ENCODE assay signal across 8 mouse cellular contexts in the genomic region with DNA sequence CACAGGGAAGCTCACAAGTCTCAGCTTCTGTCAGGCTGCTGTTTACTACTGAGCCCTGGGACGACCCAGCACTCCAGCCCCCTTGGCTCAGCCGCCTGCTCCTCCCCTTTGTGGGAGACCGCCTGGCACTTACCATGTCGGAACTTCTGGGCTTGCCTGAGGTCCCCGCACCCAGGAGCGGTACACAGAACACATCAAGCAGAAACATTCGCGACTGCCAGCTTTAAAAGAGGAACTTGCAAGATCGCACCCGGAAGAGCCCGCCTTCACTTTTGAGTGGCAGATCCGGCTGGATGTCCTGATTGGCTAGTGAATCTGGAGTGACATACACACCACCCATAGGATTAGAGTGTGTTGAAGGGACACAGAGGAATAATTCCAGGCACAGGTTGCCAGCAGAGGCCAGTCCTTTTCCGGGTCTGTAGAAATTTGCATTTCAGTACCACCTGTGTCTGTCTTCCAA. TPM values are rescaled to one million over a fixed set of nuclear protein-coding genes. Genes with fewer than 3 reads are reported as not detected.
DNase-seq lines count a peak whose midpoint lies in the region; ATAC-seq and TF ChIP-seq lines count a peak whose summit lies in the region.

A gene (minus strand): TSS at position 274 of the 463 bp plus-strand sequence.

- H3K9ac ChIP-seq in MEL (ENCODE audit: control insufficient read depth, low read depth, low read length, poor library complexity, severe bottlenecking) = peak within 1 kb of the TSS; percentile 96
- H3K9ac ChIP-seq in forebrain, postnatal 0 days = peak within 1 kb of the TSS; percentile 70
- peak within 1 kb of the TSS; percentile 72 for H3K9ac ChIP-seq in lung, embryonic 15.5 days

- peaks cover 2 to 3% of the 10 kb centered on the region in 2 experiments; a peak in 3 of 4 replicates for H3K36me3 ChIP-seq in MEL (ENCODE audit: control insufficient read depth in 1 of 2, insufficient read depth in 2 of 2, low read length in 2 of 2)
- peaks cover 10% of the 10 kb centered on the region for H3K36me3 ChIP-seq in forebrain, postnatal 0 days (ENCODE audit: insufficient read depth)
- H3K36me3 ChIP-seq in lung, embryonic 15.5 days = no peaks in the 10 kb centered on the region

- peak within 1 kb of the TSS; percentile 82 for H3K27ac ChIP-seq in MEL (ENCODE audit: control insufficient read depth, low read depth, low read length)
- peak within 1 kb of the TSS; percentile 45 for H3K27ac ChIP-seq in cerebellum, adult 2 months (ENCODE audit: insufficient read depth, low read length)
- H3K27ac ChIP-seq in forebrain, postnatal 0 days (ENCODE audit: low read depth, low read length) = peak within 1 kb of the TSS; percentile 62
- peak within 1 kb of the TSS; percentile 72 for H3K27ac ChIP-seq in lung, embryonic 15.5 days

- no peak for TF ChIP-seq CTCF in MEL (IDR thresholded peaks at IDR 0.05 in 2 of 3, conservative IDR thresholded peaks at IDR 0.05 in 1 of 3; ENCODE audit: control insufficient read depth in 1 of 3, insufficient read depth in 1 of 3, low read depth in 2 of 3, low read length in 3 of 3, poor library complexity in 1 of 3, severe bottlenecking in 1 of 3)
- no peak for TF ChIP-seq CTCF in cerebellum, adult 2 months (IDR thresholded peaks at IDR 0.05; ENCODE audit: borderline replicate concordance, insufficient read depth, low read depth, low read length)
- peak; percentile 29; the same call in 1 of the 2 replicates for TF ChIP-seq CTCF in forebrain, postnatal 0 days (IDR thresholded peaks at IDR 0.05; ENCODE audit: low read depth)

- no peak for TF ChIP-seq RAD21 in MEL (IDR thresholded peaks at IDR 0.05; ENCODE audit: low read depth, low read length)

- WGBS in cerebellum, adult 2 months = 2% methylated on average over 13 of the region's 13 CpGs
- WGBS in forebrain, postnatal 0 days = under 1% methylated on average over 13 of the region's 13 CpGs
- under 1% methylated on average over 13 of the region's 13 CpGs for WGBS in lung, embryonic 15.5 days

- H3K27me3 ChIP-seq in MEL (ENCODE audit: control insufficient read depth in 1 of 2, insufficient read depth in 2 of 2, low read length in 2 of 2) = no peaks in the 10 kb centered on the region; a peak in 2 of 4 replicates
- H3K27me3 ChIP-seq in cerebellum, adult 2 months (ENCODE audit: control insufficient read depth, insufficient read depth, low read length) = no peaks in the 10 kb centered on the region
- no peaks in the 10 kb centered on the region for H3K27me3 ChIP-seq in forebrain, postnatal 0 days (ENCODE audit: insufficient read depth, low read length)
- H3K27me3 ChIP-seq in lung, embryonic 15.5 days = no peaks in the 10 kb centered on the region

- peak in 1 of 2 experiments; percentile 81; a peak in 2 of 4 replicates for TF ChIP-seq POLR2A in MEL (IDR thresholded peaks at IDR 0.05; ENCODE audit: control insufficient read depth in 1 of 2, insufficient read depth in 1 of 2, low read depth in 1 of 2, low read length in 2 of 2, poor library complexity in 1 of 2)
- peak; percentile 33; the same call in 1 of the 2 replicates for TF ChIP-seq POLR2A in cerebellum, adult 2 months (IDR thresholded peaks at IDR 0.05; ENCODE audit: borderline replicate concordance, insufficient read depth, low read length)

- TF ChIP-seq EP300 in MEL (IDR thresholded peaks at IDR 0.05; ENCODE audit: low read depth in 1 of 2, low read length in 2 of 2) = 0 out of 4 replicates have a peak, but pooled peaks of 1 of the 2 experiments have one; percentile 1

- no peaks in the 10 kb centered on the region for H3K4me1 ChIP-seq in MEL (ENCODE audit: control insufficient read depth in 1 of 2, insufficient read depth in 2 of 2, low read length in 2 of 2)
- H3K4me1 ChIP-seq in cerebellum, adult 2 months (ENCODE audit: control insufficient read depth, insufficient read depth, low read length) = no peaks in the 10 kb centered on the region; the same call in 1 of the 2 replicates
- 0 out of 2 replicates have a peak, but pooled peaks cover 5% of the 10 kb centered on the region for H3K4me1 ChIP-seq in forebrain, postnatal 0 days (ENCODE audit: insufficient read depth)
- H3K4me1 ChIP-seq in lung, embryonic 15.5 days = peaks cover 7% of the 10 kb centered on the region

- DNase-seq in MEL (ENCODE audit: low read depth, low spot score) = peak; percentile 97
- peak; percentile 85 to 91 for DNase-seq in cerebellum, adult 2 months
- DNase-seq in forebrain, postnatal 0 days = peak; percentile 94
- DNase-seq in heart, postnatal 4 days = peak; percentile 84
- DNase-seq in layer of hippocampus, adult 8-10 months (ENCODE audit: low spot score in 2 of 2) = peak; percentile 89
- DNase-seq in ovary, adult 18-20 months (ENCODE audit: low spot score) = peak; percentile 80
- peak; percentile 93 for DNase-seq in thymus, postnatal 0 days (ENCODE audit: low spot score)

- H3K9me3 ChIP-seq in MEL (replicated peaks; ENCODE audit: insufficient read depth, low read length) = no peaks in the 10 kb centered on the region
- H3K9me3 ChIP-seq in forebrain, postnatal 0 days (ENCODE audit: low read length) = no peaks in the 10 kb centered on the region
- no peaks in the 10 kb centered on the region for H3K9me3 ChIP-seq in lung, embryonic 15.5 days

- H3K79me2 ChIP-seq in MEL (ENCODE audit: control insufficient read depth, insufficient read depth, low read length, poor library complexity) = peaks cover 6% of the 10 kb centered on the region

- ATAC-seq in forebrain, postnatal 0 days = peak; percentile 100
- peak; percentile 100 for ATAC-seq in lung, embryonic 15.5 days (ENCODE audit: borderline replicate concordance, extremely low read depth, low FRiP score, low TSS enrichment)

- H3K4me2 ChIP-seq in forebrain, postnatal 0 days (ENCODE audit: low read depth) = peak within 1 kb of the TSS; percentile 57
- peak within 1 kb of the TSS; percentile 57 for H3K4me2 ChIP-seq in lung, embryonic 15.5 days

- peak within 1 kb of the TSS; percentile 90 to 97 for H3K4me3 ChIP-seq in MEL (ENCODE audit: control insufficient read depth in 1 of 2, insufficient read depth in 1 of 2, low read depth in 2 of 2, low read length in 2 of 2)
- peak within 1 kb of the TSS; percentile 99 for H3K4me3 ChIP-seq in cerebellum, adult 2 months (replicated peaks; ENCODE audit: insufficient read depth, low read depth, low read length)
- peak within 1 kb of the TSS; percentile 70 for H3K4me3 ChIP-seq in forebrain, postnatal 0 days (ENCODE audit: low read depth, low read length)
- peak within 1 kb of the TSS; percentile 72 for H3K4me3 ChIP-seq in lung, embryonic 15.5 days

TF ChIP-seq in MEL, 35 proteins besides CTCF, POLR2A, EP300 and RAD21 (continues in another document):
- TF ChIP-seq GABPA (IDR thresholded peaks at IDR 0.05; ENCODE audit: low read depth, low read length) (no peak), TCF12 (IDR thresholded peaks at IDR 0.05; ENCODE audit: low read depth, low read length) (peak; percentile 41), TBP (IDR thresholded peaks at IDR 0.05; ENCODE audit: low read depth, low read length) (peak; percentile 96), BHLHE40 (IDR thresholded peaks at IDR 0.05; ENCODE audit: borderline replicate concordance, low read depth, low read length) (no peak), HCFC1 (IDR thresholded peaks at IDR 0.05; ENCODE audit: low read depth, low read length) (peak; percentile 82), MXI1 (IDR thresholded peaks at IDR 0.05; ENCODE audit: low read depth, low read length) (peak; percentile 13; the same call in 1 of the 2 replicates), MAFK (IDR thresholded peaks at IDR 0.05; ENCODE audit: borderline replicate concordance, low read depth, low read length) (no peak), ZKSCAN1 (IDR thresholded peaks at IDR 0.05; ENCODE audit: low read depth, low read length) (no peak), MAX (IDR thresholded peaks at IDR 0.05; ENCODE audit: low read length) (no peak), MYC (IDR thresholded peaks at IDR 0.05; ENCODE audit: low read depth, low read length) (0 out of 2 replicates have a peak, but pooled peaks have one; percentile 44), MYB (IDR thresholded peaks at IDR 0.05; ENCODE audit: low read depth, low read length) (no peak), ZNF384 (IDR thresholded peaks at IDR 0.05; ENCODE audit: low read depth, low read length) (no peak), CHD2 (IDR thresholded peaks at IDR 0.05; ENCODE audit: low read length) (peak; percentile 82), RCOR1 (IDR thresholded peaks at IDR 0.05; ENCODE audit: low read depth, low read length) (no peak), NRF1 (IDR thresholded peaks at IDR 0.05; ENCODE audit: insufficient read depth, low read depth, low read length, poor library complexity, severe bottlenecking) (no peak), POLR2AphosphoS2 (IDR thresholded peaks at IDR 0.05; ENCODE audit: low read length) (no peak), TAL1 (IDR thresholded peaks at IDR 0.05; ENCODE audit: low read length) (no peak), MEF2A (IDR thresholded peaks at IDR 0.05; ENCODE audit: extremely low read depth, insufficient replicate concordance, low read depth, low read length, poor library complexity, severe bottlenecking) (no peak), ETS1 (IDR thresholded peaks at IDR 0.05; ENCODE audit: low read depth, low read length) (no peak), KAT2A (conservative IDR thresholded peaks at IDR 0.05; ENCODE audit: low read depth, low read length) (peak; percentile 54), ZC3H11A (IDR thresholded peaks at IDR 0.05; ENCODE audit: low read depth, low read length) (no peak), NELFE (IDR thresholded peaks at IDR 0.05; ENCODE audit: low read depth, low read length) (peak; percentile 72), UBTF (IDR thresholded peaks at IDR 0.05; ENCODE audit: borderline replicate concordance, insufficient read depth, low read depth, low read length) (no peak), SMC3 (IDR thresholded peaks at IDR 0.05; ENCODE audit: low read depth, low read length) (no peak), USF1 (IDR thresholded peaks at IDR 0.05; ENCODE audit: low read depth, low read length) (no peak)

RNA-seq across cellular contexts. Expression of the gene that starts here (rescaled TPM):
- total RNA-seq in MEL (2012; rRNA removed) = 6.9 and 8.2 TPM in 2 replicates
- 100 to 1,000 TPM in 1 of 2 experiments, 1 to 10 TPM in 1; 3.8 to 445 TPM for polyA plus RNA-seq in MEL (2012; ENCODE audit: insufficient read depth in 1 of 2, insufficient read length in 2 of 2, low read depth in 1 of 2, low replicate concordance in 2 of 2, missing spikeins in 1 of 2)
- polyA plus RNA-seq in cerebellum, adult 2 months (2012; rRNA removed) = 4.5 and 5.2 TPM in 2 replicates
- total RNA-seq in forebrain, postnatal 0 days (2014; rRNA removed) = 10.2 and 15.6 TPM in 2 replicates
- polyA plus RNA-seq in forebrain, postnatal 0 days (2015; fragmentation: Nextera tagmentation; extraction: Ambion mirVana) = 6.3 and 9.0 TPM in 2 replicates
- total RNA-seq in heart, postnatal 4 days (2021) = 1 to 10 TPM; 5.0 to 5.4 TPM
- total RNA-seq in layer of hippocampus, adult 8-10 months (2022) = 10 to 100 TPM in 3 of 4 experiments, 1 to 10 TPM in 1; 9.8 to 14.7 (median 13.2) TPM
- polyA plus RNA-seq in lung, embryonic 15.5 days (2015; fragmentation: Nextera tagmentation; extraction: Ambion mirVana) = 10.1 and 11.1 TPM in 2 replicates
- polyA plus RNA-seq in thymus, postnatal 0 days (2015; fragmentation: Nextera tagmentation; extraction: Ambion mirVana) = 8.5 and 9.1 TPM in 2 replicates

Comparison
In these comparisons a context has a peak if more than half of its experiments do, and no peak if none do; other contexts are left out.
1. Peak in every context shown above with its lines: DNase-seq, ATAC-seq, H3K4me3 ChIP-seq and H3K27ac ChIP-seq.